Mouse (Mus musculus) thymus, postnatal 0 days (tissue): ENCODE measurements at regions not wholly inside any gene's neighbourhood (a gene's known extent, or its start where the extent isn't known, plus 50 kb on each side); places are given as distances from the start of the nearest gene placed in this dataset.

Source experiments
- DNase-seq: peaks from one replicate; pipeline ENCODE4 v3.0.0-alpha.2; 2015; ENCODE audit warnings: low spot score

DNA sequence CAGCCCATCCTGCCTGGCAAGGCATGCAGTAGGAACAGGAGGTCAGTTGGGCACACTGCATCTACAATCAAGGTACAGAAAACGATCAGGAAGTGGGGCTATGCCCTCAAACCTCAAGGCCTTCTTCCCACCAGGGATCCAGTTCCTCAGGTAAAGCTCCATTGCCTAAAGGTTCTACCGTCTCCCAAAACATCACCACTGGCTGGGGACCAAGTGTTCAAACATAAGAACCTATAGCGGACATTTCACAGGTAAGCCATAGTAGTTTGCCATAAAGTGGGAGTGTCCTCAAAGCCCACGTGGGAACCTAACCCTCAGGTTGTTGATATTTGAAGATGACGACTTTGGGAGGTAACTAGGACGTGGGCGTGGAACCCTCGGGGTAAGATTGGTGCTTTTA is 72.3 kb upstream of the Map1b start:
- DNase-seq = no peak

DNA sequence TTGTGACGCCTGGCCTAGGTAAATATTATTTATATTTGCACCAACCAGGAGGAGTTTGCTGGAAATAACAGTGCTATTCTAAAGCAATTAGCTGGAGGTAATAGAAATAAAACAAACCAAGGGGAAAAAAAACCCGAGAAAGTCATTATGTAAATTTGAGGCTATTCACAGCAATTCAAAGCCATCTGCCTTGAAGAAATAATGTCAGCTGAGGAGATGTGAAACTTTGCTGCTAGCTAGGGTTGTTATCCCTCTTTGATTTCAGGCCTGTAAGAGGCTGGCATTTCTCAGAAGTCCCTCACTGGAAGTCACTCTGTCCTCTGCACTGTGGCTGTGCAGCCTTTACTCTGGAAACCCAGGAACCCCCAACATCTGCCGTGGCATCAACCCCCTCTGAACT is 67.5 kb upstream of the Map1b start:
- DNase-seq = no peak

DNA sequence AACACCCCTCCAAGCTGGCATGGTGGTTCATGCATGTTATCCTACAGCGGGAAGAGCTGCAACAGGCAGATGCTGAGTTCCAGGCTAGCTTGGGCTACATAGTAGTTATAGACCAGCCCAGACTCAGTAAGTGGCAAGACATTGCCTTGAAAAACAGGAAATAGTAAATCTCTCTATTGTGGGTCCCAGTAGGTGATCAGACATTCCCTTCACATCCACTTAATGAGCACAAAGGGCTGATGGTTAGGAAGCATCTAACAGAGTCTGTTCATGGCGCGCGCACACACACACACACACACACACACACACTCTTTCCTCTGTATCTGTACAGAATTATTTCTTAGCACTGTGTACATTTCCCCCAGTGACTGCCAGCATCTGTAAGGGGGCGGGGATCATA is 64.0 kb upstream of the Map1b start:
- no peak for DNase-seq

DNA sequence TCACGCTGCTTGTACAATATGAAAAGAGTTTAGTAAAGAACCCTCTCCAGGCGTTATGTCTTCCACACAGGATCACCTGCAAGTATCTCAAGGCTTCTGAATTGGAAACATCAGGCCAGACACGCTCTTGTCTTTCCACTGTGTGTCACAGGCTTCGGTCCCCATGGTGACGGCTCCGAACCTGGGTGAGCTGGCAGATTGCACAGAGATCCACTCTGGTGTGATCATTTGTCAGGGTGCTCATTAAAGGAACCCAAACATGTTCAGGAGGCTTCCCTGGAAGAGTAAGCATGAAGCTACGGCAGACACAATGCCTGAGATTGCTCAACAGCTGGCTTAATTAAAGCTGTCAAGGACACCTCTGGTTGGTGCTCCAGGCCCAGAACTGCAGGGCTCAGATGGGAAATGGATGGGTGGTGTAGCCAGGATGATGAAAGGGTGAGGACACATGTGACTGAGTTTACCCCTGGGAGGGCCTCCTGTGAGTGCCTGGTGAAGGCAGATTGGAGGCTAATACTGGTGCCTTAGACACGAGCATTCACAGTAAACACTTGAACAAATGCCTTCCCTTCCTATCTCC is 63.3 kb upstream of the Map1b start:
- no peak for DNase-seq

DNA sequence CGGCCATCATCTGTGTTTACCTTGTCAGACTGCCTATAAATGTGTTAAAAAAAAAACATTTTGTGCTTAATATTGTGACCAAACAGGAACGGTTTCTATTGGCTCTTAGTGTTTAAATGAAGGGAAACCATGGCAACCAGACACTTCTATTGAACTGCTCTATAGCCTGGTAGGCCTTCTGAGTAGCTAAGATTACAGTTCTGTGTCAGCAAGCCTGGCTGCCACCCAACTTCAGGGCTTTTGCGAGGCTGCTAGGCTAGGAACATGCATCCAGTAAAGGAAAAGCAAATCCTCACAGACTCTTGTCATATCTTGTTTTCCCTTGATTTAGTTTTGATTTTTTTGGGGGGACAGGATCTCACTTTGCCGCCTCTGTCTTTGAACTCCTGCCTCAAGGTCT is 61.3 kb upstream of the Map1b start:
- no peak for DNase-seq

DNA sequence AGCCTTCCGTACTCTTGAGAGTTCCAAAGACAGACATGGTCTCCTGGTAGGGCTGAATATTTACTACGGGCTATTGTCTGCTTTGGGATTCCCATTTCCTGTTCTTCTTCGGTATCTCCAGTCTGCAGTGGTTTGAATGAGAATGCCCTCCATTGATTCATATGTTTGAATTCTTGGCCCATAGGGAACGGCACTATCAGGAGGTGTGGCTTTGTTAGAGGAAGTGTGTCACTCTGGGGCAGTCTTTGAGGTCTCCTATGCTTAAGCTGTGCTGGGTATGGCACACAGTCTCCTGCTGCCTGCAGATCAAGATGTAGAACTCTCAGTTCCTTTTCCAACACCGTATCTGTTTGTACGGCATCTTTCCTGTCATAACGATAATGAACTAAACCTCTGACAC is 56.7 kb upstream of the Map1b start:
- no peak for DNase-seq

DNA sequence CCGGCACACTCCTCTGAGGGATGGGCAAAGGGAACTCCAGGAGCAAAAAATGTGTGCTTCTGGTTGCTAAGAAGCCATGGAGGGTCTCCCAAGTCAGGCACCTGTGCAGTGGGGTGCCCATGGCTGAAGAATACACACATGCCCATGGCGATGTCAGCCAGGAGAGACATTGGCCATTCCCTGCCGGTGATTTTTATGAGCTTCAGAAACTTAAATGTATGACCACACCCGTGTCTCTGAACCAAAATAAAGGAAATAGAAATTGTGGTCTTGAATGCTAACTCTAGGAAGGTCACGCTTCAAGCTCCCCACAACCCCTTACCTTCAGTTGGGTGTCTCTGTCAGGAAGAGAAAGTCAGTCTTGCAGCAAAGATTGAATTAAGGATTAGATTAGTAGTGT is 56.0 kb upstream of the Map1b start:
- DNase-seq = no peak
